Mouse (Mus musculus) limb, embryonic 10.5 days (tissue): ENCODE measurements around the gene Cherp. TPM values are rescaled to one million over a fixed set of nuclear protein-coding genes. Genes with fewer than 3 reads are reported as not detected.

ENCODE experiments used
- DNase-seq: peaks from one replicate; pipeline ENCODE4 v3.0.0-alpha.2; 2017; ENCODE audit warnings: low spot score
- H3K27ac ChIP-seq: fragments of 300-500 bp; sonication (generic); 2 replicates; pipeline ENCODE4 v1.5.1; 2016; ENCODE audit warnings: mild to moderate bottlenecking
- H3K27me3 ChIP-seq: fragments of 300-500 bp; sonication (generic); 2 replicates; pipeline ENCODE4 v1.6.1; 2016; ENCODE audit warnings: low read depth, mild to moderate bottlenecking; ENCODE audit not compliant: poor library complexity, severe bottlenecking
- H3K36me3 ChIP-seq: fragments of 300-500 bp; sonication (generic); 2 replicates; pipeline ENCODE4 v1.6.1; 2016; ENCODE audit warnings: mild to moderate bottlenecking, moderate library complexity
- H3K4me1 ChIP-seq: fragments of 300-500 bp; sonication (generic); 2 replicates; pipeline ENCODE4 v1.6.1; 2016
- H3K4me3 ChIP-seq: fragments of 300-500 bp; sonication (generic); 2 replicates; pipeline ENCODE4 v1.5.1; 2016; ENCODE audit warnings: mild to moderate bottlenecking, moderate library complexity
- H3K9me3 ChIP-seq: fragments of 300-500 bp; sonication (generic); replicated peaks from 2 replicates; pipeline ENCODE4 v1.6.1; 2016; ENCODE audit warnings: mild to moderate bottlenecking
- WGBS: fragments of 180-500 bp; shearing (Covaris S2); methylation state at CpG from one replicate; pipeline ENCODE4 v1.1.7; 2016; 5-methylcytosine and 5-hydroxymethylcytosine counted together
- polyA plus RNA-seq: library from polyadenylated mRNA; unstranded; fragments of >200 nt; fragmentation: Nextera tagmentation; extraction: Ambion mirVana; gene quantifications from 2 replicates; pipeline ENCODE4 v1.2.1, GENCODE M21; 2016

The Cherp gene
- polyA plus RNA-seq, 1 experiment from 2014 or later: 107 TPM

- no peak overlapping the region for H3K27ac ChIP-seq
- peaks cover 89% of the 10 kb centered on the region for H3K36me3 ChIP-seq
- no peaks in the 10 kb centered on the region for H3K27me3 ChIP-seq
- no peak overlapping the region for H3K4me3 ChIP-seq
- 88% methylated on average over 6 of the region's 6 CpGs for WGBS
- no peak for DNase-seq
- H3K4me1 ChIP-seq: no peaks in the 10 kb centered on the region
- H3K9me3 ChIP-seq: 0 out of 2 replicates have a peak, but pooled peaks cover 2% of the 10 kb centered on the region
These were observed 16.6 kb downstream of the Cherp start for GRCm38 (mm10) chr8:72458457-72458856.

- DNase-seq: no peak
- WGBS: 98% methylated on average over 3 of the region's 3 CpGs
- Histone ChIP-seq H3K4me3 (no peak overlapping the region), H3K36me3 (peaks cover 89% of the 10 kb centered on the region), H3K4me1 (no peaks in the 10 kb centered on the region), H3K9me3 (0 out of 2 replicates have a peak, but pooled peaks cover 2% of the 10 kb centered on the region), H3K27me3 (no peaks in the 10 kb centered on the region), H3K27ac (no peak overlapping the region)
These were observed 17.2 kb downstream of the Cherp start for GRCm38 (mm10) chr8:72457806-72458205.

GRCm38 (mm10) chr8:72455317-72455716, 19.7 kb downstream of the Cherp start:
- H3K27me3 ChIP-seq: no peaks in the 10 kb centered on the region
- peaks cover 86% of the 10 kb centered on the region for H3K36me3 ChIP-seq
- no peak overlapping the region for H3K4me3 ChIP-seq
- 0 out of 2 replicates have a peak, but pooled peaks cover 2% of the 10 kb centered on the region for H3K9me3 ChIP-seq
- H3K4me1 ChIP-seq: no peaks in the 10 kb centered on the region
- DNase-seq: no peak
- no peak overlapping the region for H3K27ac ChIP-seq
- 92% methylated on average over 4 of the region's 4 CpGs for WGBS

- DNase-seq: no peak
- H3K4me1 ChIP-seq: no peaks in the 10 kb centered on the region
- 0 out of 2 replicates have a peak, but pooled peaks cover 2% of the 10 kb centered on the region for H3K9me3 ChIP-seq
- no peak overlapping the region for H3K4me3 ChIP-seq
- peaks cover 86% of the 10 kb centered on the region for H3K36me3 ChIP-seq
- H3K27ac ChIP-seq: no peak overlapping the region
- no peaks in the 10 kb centered on the region for H3K27me3 ChIP-seq
- 95% methylated on average over 2 of the region's 2 CpGs for WGBS
These were observed 21.1 kb downstream of the Cherp start for GRCm38 (mm10) chr8:72453904-72454303.

- WGBS: 87% methylated on average over 8 of the region's 8 CpGs
- 0 out of 2 replicates have a peak, but pooled peaks cover 2% of the 10 kb centered on the region for H3K9me3 ChIP-seq
- H3K36me3 ChIP-seq: peaks cover 85% of the 10 kb centered on the region
- no peaks in the 10 kb centered on the region for H3K4me1 ChIP-seq
- DNase-seq: no peak
- H3K27ac ChIP-seq: no peak overlapping the region
- no peak overlapping the region for H3K4me3 ChIP-seq
- no peaks in the 10 kb centered on the region for H3K27me3 ChIP-seq
These were observed 23.5 kb downstream of the Cherp start for GRCm38 (mm10) chr8:72451516-72451915.

GRCm38 (mm10) chr8:72445071-72445470, 30.0 kb downstream of the Cherp start:
- Histone ChIP-seq H3K4me1 (peaks cover 7% of the 10 kb centered on the region), H3K27me3 (no peaks in the 10 kb centered on the region), H3K9me3 (no peaks in the 10 kb centered on the region), H3K36me3 (peaks cover 35% of the 10 kb centered on the region), H3K4me3 (no peak overlapping the region), H3K27ac (no peak overlapping the region)
- 93% methylated on average over 6 of the region's 6 CpGs for WGBS
- DNase-seq: no peak

GRCm38 (mm10) chr8:72443994-72444350, 31.1 kb downstream of the Cherp start:
- H3K4me3 ChIP-seq: peak overlapping the region; percentile 51
- WGBS: 49% methylated on average over 6 of the region's 6 CpGs
- H3K9me3 ChIP-seq: no peaks in the 10 kb centered on the region
- H3K4me1 ChIP-seq: peaks cover 7% of the 10 kb centered on the region
- DNase-seq: no peak
- peaks cover 24% of the 10 kb centered on the region for H3K36me3 ChIP-seq
- H3K27ac ChIP-seq: peak overlapping the region; percentile 83
- H3K27me3 ChIP-seq: no peaks in the 10 kb centered on the region

GRCm38 (mm10) chr8:72443338-72443993, 31.6 kb downstream of the Cherp start, which contains the start of the genes Calr3 and 1700030K09Rik:
Gene Calr3, minus strand, starts transcription at chr8:72443870.
Gene 1700030K09Rik, plus strand, starts transcription at chr8:72443880.
- peak within 1 kb of the TSS; percentile 51 for H3K4me3 ChIP-seq
- H3K27me3 ChIP-seq: no peaks in the 10 kb centered on the region
- H3K4me1 ChIP-seq: peaks cover 7% of the 10 kb centered on the region
- WGBS: 6% methylated on average over 34 of the region's 34 CpGs
- peaks cover 23% of the 10 kb centered on the region for H3K36me3 ChIP-seq
- peak; percentile 95 for DNase-seq
- peak within 1 kb of the TSS; percentile 83 for H3K27ac ChIP-seq
- no peaks in the 10 kb centered on the region for H3K9me3 ChIP-seq

- no peaks in the 10 kb centered on the region for H3K9me3 ChIP-seq
- no peak for DNase-seq
- no peak overlapping the region for H3K27ac ChIP-seq
- peaks cover 5% of the 10 kb centered on the region for H3K4me1 ChIP-seq
- H3K27me3 ChIP-seq: no peaks in the 10 kb centered on the region
- no peaks in the 10 kb centered on the region for H3K36me3 ChIP-seq
- no peak overlapping the region for H3K4me3 ChIP-seq
- 81% methylated on average over 8 of the region's 8 CpGs for WGBS
These were observed 36.6 kb downstream of the Cherp start for GRCm38 (mm10) chr8:72438248-72439015.

- H3K9me3 ChIP-seq: no peaks in the 10 kb centered on the region
- no peaks in the 10 kb centered on the region for H3K4me1 ChIP-seq
- H3K27ac ChIP-seq: no peak overlapping the region
- H3K4me3 ChIP-seq: no peak overlapping the region
- WGBS: 72% methylated on average over 2 of the region's 2 CpGs
- H3K27me3 ChIP-seq: no peaks in the 10 kb centered on the region
- DNase-seq: no peak
- H3K36me3 ChIP-seq: no peaks in the 10 kb centered on the region
These were observed 40.1 kb downstream of the Cherp start for GRCm38 (mm10) chr8:72434952-72435351.

- 56% methylated on average over 13 of the region's 13 CpGs for WGBS
- Histone ChIP-seq H3K27me3 (no peaks in the 10 kb centered on the region), H3K9me3 (no peaks in the 10 kb centered on the region), H3K36me3 (no peaks in the 10 kb centered on the region), H3K27ac (no peak overlapping the region), H3K4me1 (no peaks in the 10 kb centered on the region), H3K4me3 (no peak overlapping the region)
- no peak for DNase-seq
These were observed 45.4 kb downstream of the Cherp start for GRCm38 (mm10) chr8:72429676-72430075.

- DNase-seq: no peak
- peaks cover 18% of the 10 kb centered on the region for H3K36me3 ChIP-seq
- H3K27ac ChIP-seq: no peak overlapping the region
- H3K27me3 ChIP-seq: no peaks in the 10 kb centered on the region
- no peak overlapping the region for H3K4me3 ChIP-seq
- peaks cover 21% of the 10 kb centered on the region for H3K4me1 ChIP-seq
- WGBS: 76% methylated on average over 1 of the region's 1 CpGs
- no peaks in the 10 kb centered on the region for H3K9me3 ChIP-seq
These were observed 52.1 kb downstream of the Cherp start for GRCm38 (mm10) chr8:72422926-72423325.
